Mouse (Mus musculus) lung, postnatal 10 days (tissue): Measurements from ENCODE around the gene Ptk6.

ENCODE experiments used
- DNase-seq: peaks from one replicate; pipeline ENCODE4 v3.0.0; 2021

Ptk6 gene

DNA sequence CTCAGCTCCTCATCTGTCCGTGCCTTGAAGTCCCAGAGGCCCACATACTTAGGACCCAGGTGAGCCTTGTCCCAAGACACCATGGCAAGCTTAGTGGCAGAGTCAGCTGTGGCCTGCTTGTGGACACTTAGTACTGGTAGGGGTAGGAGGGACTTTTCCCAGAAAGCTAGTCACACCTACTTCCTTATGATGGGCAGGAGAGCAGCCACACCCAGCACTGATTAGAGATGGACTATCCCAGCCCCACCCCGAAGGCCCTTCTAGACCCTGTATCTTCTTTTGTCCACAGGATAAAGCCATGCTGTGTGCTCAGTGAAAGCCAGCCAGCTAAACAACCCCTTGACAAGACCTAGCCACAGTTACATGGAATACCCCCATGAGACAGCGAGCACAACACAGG, at the start of gene Ptk6:
TSS of gene Ptk6 (minus strand) at position 368 of the 400 bp plus-strand sequence.
- DNase-seq, result no peak

DNA sequence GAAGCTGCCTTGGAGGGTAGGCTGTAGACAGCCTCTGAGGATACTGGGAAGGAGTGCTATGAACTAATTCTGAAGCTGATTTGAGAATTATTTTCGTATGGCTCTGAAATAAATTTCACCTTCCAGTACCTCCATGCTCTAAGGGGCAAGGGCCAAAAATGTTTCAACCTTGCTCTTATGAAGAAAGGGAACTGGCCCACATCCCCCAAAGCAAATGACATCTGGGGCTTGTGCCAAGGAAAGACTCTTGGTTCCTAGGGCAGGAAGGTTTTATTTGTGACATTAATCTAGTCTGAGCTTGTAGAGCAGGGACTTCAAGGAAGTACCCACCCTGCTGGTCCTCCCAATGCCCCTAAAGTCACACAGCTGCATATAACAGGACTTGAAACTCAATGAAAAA, 49.3 kb upstream of the Ptk6 start:
- no peak for DNase-seq

- DNase-seq, result no peak
Measured at GRCm38 (mm10) chr2:181249217-181249616, 46.6 kb upstream of the Ptk6 start.

DNA sequence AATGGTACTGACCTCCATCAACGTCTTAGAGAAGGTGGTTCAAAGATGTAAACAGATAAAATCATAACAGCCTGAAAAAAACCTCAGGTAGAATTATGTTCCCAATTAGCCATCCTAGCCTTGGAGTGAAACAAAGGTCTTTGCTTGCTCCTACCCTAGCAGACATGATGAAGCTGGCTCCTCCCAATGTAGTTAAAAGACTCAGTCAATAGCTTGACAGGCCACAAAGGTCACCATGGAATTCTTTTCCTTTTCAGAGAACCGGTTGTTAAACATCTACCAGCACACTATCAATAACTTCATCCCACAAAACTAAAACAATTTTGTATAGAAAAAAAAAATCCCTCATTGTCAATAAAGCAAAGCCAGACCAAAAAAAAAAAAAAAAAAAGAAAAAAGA, 42.4 kb upstream of the Ptk6 start:
- no peak for DNase-seq

DNA sequence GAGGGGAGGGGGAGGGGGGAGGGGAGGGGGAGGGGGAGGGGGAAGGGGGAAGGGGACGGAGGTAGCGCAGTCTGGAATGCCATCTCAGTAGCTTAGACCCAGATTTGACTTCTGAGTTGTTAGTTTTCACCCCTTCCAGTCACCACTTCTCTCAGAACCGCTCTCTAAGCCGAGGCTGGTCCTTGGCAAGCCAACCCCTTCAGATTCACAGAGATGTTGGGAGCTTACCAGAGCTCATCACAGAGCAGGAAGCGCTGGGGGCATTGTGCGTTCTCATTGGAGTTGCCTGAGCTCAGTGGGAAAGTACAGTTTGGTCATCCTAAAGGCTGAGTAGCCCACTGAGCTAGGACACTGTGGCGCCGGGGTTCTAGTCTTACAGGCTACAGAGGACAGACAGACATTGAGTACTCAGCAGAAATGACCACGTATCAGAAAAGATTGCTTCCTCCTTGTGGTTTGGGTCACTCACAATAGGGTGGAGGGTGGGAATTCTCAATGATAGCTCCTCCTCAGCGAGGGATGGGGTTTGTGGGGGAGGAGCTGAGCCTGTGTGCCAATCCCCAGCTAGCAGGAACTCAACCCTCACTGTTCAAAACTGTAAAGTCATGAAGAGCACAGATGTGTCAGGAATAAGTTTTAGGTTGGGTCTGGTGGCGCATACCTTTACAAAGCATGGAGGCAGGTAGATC, 41.3 kb upstream of the Ptk6 start:
- DNase-seq, result peak; percentile 72

GRCm38 (mm10) chr2:181242314-181242665, 39.7 kb upstream of the Ptk6 start:
- DNase-seq, result no peak

GRCm38 (mm10) chr2:181241602-181242313, 39.2 kb upstream of the Ptk6 start, which contains the start of gene Helz2:
Gene Helz2 (minus strand): TSS chr2:181242027.
- peak; percentile 63 for DNase-seq

- DNase-seq, result no peak
Measured at GRCm38 (mm10) chr2:181240806-181241440, 38.3 kb upstream of the Ptk6 start.

- no peak for DNase-seq
Measured at GRCm38 (mm10) chr2:181239261-181239660, 36.7 kb upstream of the Ptk6 start.

GRCm38 (mm10) chr2:181238861-181239260, 36.3 kb upstream of the Ptk6 start:
- DNase-seq, result no peak

GRCm38 (mm10) chr2:181238091-181238610, 35.6 kb upstream of the Ptk6 start:
- DNase-seq, result no peak

GRCm38 (mm10) chr2:181237251-181238014, 34.8 kb upstream of the Ptk6 start:
- no peak for DNase-seq

DNA sequence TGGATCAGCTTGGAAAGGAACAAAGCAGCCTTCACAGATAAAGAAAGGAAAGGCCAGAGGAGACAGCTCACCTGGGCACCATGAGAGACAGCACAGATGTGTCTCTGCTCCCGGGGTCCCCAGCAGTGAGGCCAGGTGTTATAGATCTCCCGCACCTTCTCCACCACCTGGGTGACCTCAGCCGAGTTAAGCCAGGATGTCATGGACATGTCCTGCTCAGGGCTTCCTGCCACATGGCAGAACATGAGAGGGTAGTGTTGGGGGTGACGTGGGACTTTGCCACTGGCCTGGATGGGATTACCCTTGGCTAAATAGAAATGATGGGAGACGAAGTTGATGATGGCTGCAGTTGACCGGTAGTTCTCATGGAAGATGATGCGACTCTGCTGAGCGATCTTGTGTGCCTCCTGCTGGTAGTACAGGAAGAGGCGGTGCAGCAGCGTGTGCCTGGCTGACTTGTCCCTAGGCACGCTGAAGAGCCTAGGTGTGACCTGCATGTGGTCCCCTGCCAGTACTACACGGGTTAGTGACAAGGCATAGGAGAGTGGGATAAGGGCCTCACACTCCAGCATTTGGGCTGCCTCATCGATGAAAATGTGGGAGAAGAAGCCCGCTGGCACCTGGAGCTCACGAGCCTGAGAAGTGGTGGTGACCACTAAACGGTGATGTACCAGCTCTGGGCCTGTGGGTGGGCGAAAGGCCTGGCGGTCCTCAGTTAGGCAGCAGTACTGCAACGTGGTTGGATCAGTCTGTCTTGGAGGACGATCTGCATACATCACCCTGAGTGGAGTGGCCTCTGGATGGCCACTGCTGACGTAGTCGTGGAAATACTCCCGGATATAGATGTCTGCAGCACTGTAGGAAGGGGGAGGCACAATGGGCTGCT, 33.3 kb upstream of the Ptk6 start:
- peak; percentile 30 for DNase-seq

DNA sequence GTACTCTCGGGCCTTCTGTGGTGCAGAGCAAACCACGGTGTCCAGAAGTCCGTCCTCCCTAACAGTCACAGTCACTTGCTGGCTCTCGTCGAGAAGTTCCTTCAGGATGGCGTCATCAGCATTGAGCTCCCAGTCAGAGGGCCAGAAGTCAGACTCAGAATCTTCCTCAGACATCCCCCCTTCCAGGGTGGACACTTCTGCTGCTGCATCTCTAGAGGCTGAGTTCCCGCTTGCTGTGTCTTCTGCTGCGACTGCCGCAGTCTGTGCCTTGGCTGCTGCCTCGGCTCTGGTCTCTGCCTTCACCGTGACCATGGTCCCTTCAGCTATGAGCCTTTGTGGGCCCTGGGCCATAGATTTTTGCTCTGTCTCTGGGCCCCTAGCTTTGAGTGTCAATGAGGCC, 32.1 kb upstream of the Ptk6 start:
- no peak for DNase-seq

- DNase-seq, result no peak
Measured at GRCm38 (mm10) chr2:181233443-181233842, 30.9 kb upstream of the Ptk6 start.

DNA sequence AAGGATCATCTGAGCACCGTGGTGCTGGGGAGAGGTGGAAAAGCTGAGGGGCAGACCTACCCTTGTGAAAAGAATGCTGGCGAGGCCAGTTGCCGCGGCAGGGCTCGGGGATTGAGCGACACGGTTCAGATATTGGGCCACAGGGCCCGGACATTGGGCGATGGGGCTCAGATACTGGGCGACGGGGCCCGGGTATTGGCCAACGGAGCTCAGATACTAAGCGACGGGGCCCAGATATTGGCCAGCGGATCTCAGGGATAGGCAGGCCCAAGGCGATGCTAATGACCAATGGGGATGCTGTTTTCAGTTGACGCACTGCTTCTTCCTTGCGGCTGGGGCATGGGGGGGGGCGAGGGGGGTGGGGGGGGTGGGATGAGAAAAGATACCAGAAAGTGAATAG, 28.6 kb upstream of the Ptk6 start:
- DNase-seq, result no peak

DNA sequence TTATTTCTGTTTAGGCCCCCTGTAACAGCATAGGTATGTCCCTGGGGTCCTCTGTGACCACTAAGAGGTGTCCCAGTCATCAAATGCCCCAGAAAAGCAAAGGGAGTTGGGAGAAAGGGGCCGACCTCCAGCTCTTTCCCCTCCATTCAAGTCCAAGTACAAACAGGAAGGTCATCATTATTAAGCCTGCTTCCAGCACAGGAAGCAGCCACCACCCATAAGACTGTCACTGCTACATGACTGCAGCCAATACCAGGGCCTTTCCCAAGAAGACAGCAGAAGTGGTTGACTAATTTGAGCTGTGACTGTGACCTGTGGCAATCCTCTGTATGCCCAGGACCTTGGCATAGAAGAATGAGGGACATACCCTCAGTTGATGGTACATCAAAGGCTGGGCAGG, 25.7 kb upstream of the Ptk6 start:
- peak; percentile 44 for DNase-seq

DNA sequence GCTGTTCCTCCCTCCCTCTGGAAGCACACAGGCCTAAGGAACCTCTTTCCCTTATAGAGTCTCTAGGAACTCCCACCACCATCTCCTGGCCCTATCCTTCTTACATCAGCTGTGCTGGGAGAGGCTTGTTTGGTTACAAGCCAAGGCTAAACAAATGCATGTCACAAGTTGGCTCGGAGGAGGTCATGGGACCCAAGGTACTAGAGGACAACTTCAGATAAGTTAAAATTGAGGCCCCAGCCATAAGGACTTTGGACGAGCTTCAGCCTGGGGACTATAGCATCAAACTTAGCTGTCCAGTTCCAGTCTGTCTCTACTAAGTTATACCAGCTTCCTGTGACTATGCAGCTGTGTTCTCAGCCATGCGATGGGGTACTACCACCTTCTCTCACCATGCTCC, 24.5 kb upstream of the Ptk6 start:
- no peak for DNase-seq

- no peak for DNase-seq
Measured at GRCm38 (mm10) chr2:181224994-181225393, 22.4 kb upstream of the Ptk6 start.

DNA sequence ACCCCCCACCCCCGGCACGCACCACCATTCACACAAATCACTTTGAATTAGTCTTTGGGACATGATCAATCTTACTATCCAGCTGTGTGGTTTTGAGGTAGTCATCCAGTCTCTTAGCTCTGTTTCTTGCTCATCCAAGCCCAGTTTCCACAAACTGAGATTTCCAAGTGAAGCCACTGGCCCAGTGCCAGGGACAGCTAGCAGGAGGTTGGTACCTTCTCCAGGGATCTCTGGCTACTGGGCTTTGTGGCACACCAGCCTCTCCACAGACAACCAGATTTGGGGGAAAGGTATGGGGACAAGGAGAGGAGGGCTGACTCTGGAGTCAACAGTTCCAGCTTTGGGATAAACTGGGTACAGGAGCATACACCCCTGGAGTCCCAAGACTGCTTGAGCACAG, 17.8 kb upstream of the Ptk6 start:
- DNase-seq, result no peak

DNA sequence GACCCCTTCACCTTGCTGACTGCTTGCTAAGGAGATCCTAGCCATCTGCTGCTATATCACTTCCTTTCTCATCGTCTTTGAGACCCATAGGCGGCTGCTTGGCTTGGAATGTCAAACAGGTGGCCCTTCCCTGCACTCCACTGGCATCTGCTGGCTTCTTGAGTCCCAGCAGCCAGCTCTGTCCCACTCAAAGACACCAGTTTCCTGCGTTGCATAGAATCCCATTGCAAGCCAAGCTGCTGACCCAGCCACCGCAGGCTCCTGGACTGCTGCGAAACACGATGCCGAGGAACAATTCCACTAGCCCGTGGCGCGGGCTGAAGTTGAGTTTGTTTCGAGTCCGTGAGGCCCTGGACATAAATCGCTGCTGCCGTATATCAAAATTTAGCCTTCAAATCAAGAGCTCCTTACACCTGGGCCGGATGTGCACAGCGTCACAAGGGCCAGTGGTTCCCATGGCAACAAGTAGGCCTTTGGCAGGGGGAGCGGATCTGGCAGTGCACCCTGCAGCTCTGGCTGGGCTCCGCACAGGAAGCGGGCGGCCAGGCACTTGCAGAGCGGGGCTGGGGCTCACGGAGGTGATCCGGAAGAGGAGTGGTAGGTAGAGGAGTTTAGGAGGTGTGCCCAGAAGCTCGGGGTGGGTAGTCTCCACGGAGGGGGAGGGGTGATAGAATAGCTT, 17.1 kb upstream of the Ptk6 start, which contains the start of gene Fndc11:
TSS of gene Fndc11 (plus strand) at position 476 of the 679 bp plus-strand sequence.
- DNase-seq, result peak; percentile 89
